Mouse (Mus musculus) urinary bladder, postnatal 25 days (tissue): ENCODE data around the gene Galnt15.
"Not testable (repeated sequence)": the region's sequence is repeated elsewhere in the genome, so short reads cannot be mapped to it uniquely, and the experiment has no call there.

Experiments used
- DNase-seq: peaks from one replicate; pipeline ENCODE4 v3.0.0; 2022; ENCODE audit warnings: low spot score

The Galnt15 gene

GRCm38 (mm10) chr14:32036482-32036881 is 7.7 kb downstream of the Galnt15 start:
- DNase-seq: no peak

- DNase-seq: no peak
Measured at GRCm38 (mm10) chr14:32037661-32038252, 9.0 kb downstream of the Galnt15 start.

- no peak for DNase-seq
Measured at GRCm38 (mm10) chr14:32042108-32042507, 13.3 kb downstream of the Galnt15 start.

GRCm38 (mm10) chr14:32046357-32046756 is 17.6 kb downstream of the Galnt15 start:
- DNase-seq: no peak

GRCm38 (mm10) chr14:32050171-32050570 is 21.4 kb downstream of the Galnt15 start:
- no peak for DNase-seq

DNA sequence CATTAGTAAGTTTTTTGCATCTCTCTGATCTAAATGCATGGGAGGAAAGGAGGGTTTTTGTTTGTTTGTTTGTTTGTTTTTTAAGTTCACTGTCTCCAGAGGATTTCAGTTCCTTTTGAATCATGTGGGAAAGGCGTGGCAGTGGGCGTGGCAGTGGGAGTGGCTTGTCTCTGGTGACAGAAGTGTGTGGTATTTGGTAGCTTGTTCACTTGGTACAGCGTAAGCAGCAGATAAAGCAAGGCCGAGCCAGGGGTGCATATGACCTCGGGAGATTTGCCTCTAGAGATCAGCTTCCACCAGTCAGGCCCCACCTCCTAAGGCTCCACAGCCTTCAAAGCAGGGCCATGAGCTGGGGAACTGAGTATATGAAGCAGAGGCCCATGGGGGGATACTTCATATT is 25.1 kb downstream of the Galnt15 start:
- DNase-seq: no peak

- no peak for DNase-seq
Measured at GRCm38 (mm10) chr14:32054788-32055187, 26.0 kb downstream of the Galnt15 start.

DNA sequence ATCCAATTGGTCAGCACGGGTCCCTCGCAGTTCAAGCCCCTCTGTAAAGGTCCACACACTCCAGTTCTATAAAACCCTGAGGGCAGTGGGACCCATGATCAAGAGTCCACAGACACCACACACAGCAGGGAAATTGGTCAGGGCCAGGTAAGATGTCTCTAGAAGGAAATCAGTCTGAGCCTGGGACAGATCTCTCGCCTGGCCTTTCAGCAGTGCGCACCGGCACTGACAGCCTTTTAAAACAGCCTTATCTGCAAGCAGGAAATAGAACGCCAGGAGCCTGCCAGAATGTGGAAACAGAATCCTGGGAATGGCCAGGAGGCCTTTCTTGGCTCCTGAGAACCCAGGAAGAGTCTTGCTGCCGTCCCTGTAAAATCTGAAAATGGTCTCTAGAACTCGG is 27.0 kb downstream of the Galnt15 start:
- DNase-seq: no peak

DNA sequence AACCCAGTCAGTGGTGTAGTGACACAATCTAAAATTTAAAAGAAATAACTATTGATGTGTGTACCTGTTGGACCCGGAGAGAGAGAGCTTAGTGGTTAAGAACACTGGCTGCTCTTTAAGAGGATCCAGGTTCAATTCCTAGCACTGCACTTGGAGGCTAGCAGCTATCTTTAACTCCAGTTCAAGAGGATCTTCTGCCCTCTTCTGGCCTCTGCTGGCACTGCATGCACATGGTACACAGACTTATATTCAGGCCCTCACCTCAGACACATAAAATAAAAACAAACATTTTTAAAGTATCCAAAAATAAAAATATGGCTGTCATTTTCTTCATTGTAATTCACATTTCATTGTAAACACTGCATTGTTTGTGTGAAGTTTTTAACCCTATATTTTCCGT is 27.9 kb downstream of the Galnt15 start:
- no peak for DNase-seq

- no peak for DNase-seq
Measured at GRCm38 (mm10) chr14:32057664-32058063, 28.9 kb downstream of the Galnt15 start.

- DNase-seq: no peak
Measured at GRCm38 (mm10) chr14:32061398-32061797, 32.6 kb downstream of the Galnt15 start.

- DNase-seq: no peak
Measured at GRCm38 (mm10) chr14:32072807-32073206, 44.0 kb downstream of the Galnt15 start.

DNA sequence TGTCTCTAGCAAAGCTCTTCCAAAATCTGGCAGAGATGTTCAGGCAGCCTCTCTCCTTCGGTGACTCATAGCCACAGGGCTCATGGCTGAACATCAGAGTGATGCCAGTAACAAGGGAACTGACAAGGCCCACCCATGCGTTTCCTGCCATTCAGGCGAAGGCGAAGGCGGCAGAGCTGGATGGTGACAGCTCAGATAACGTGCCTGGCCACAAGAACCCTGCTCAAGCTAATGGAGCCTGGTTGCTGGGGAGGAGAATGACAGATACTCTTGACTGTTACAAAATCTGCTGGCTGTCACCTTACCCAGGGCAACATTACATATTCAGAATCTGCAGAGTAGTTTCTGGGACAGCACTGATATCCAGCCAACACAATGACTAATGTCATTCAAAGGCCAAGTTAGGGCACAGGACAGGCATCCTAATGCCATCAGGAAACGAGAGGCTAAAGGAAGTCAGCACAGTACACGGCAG is 44.5 kb downstream of the Galnt15 start:
- no peak for DNase-seq

DNA sequence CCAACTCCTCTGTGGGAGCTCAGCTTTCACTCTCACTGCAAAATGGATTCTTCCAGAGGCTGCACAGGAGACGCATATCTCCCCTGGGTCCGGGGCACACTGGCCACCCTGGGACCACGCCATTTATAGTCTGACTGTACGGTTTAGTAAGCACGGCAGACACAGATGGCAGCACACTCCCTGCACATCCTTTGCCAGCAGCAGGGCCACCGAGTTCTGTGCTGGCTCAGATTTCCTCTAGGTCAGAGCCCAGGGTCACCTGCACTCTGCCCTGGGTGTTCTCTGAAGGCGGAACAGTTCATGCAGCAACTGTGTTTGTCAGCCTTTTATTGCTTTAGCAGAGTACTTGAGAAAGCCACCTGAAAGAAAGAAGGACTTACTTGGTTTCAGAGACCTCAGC is 45.1 kb downstream of the Galnt15 start:
- no peak for DNase-seq

DNA sequence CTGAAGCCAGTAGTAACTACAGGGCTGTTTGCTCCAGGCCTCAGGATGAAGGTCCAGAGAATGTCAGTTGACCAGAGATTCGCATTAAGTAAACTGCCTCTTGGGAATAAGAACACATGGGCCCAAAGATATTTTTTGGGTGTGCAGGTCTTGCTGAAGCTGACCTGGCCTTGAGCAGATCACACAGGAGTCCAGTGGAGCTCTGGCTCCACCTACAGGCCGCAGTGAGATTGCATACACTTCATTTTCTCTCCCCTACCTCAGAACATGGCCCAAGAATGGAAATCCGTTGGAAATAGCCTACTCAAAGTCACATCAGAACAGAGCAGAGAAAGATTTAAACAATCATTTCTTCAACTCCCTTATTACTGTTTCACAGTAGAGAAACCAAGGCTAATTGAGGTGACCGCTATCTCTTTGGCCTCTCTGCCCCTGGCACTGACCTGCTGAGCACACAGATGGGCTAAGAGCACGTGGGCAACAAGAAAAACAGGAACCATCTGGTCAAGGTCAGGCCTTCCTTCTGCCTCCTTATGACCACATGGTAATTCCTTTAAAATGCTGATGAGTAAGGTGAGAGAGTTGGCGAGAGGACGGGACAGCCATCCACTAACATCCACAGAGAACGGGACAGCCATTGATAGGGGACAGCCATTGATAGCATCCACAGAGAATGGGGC is 48.2 kb downstream of the Galnt15 start:
- DNase-seq: peak; percentile 70

- DNase-seq: no peak
Measured at GRCm38 (mm10) chr14:32081026-32081425, 52.2 kb downstream of the Galnt15 start.

GRCm38 (mm10) chr14:32082891-32083290 is 54.1 kb downstream of the Galnt15 start:
- no peak for DNase-seq

GRCm38 (mm10) chr14:32083466-32083865 is 54.7 kb downstream of the Galnt15 start:
- DNase-seq: no peak

GRCm38 (mm10) chr14:32084761-32085485 is 56.1 kb downstream of the Galnt15 start, which contains the start of gene Oxnad1:
Gene Oxnad1 (plus strand): TSS chr14:32085374.
- DNase-seq: no peak

GRCm38 (mm10) chr14:32085486-32086201 is 56.9 kb downstream of the Galnt15 start, which contains the start of gene Dph3:
Gene Dph3 (minus strand): TSS chr14:32085729.
- DNase-seq: peak; percentile 99

DNA sequence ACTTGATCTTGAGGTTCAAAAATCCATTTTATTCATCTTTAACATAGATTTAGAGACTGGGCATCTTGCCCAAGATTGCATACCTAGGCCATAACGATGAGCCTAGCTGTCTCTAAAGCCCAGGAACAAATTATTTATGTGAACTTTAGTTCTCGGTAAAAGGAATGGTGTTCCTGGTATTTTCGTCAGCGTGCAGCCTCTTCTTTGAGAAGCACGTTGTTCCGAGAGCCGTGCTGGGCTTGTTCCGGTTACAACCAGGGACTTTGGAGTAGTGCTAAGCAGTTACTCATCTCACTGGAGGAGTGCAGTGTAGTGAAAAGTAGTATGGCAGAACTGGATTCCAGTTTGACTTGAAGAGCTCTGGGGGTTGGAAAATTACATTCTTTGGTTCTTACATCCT is 57.4 kb downstream of the Galnt15 start:
- no peak for DNase-seq

GRCm38 (mm10) chr14:32087584-32088248 is 58.9 kb downstream of the Galnt15 start:
- DNase-seq: not testable (repeated sequence)
